Mouse (Mus musculus): ENCODE results near the gene Celf2. TPM values are rescaled to one million over a fixed set of nuclear protein-coding genes. Genes with fewer than 3 reads are reported as not detected.

Gene Celf2
- polyA plus RNA-seq, 1 experiment, result 127 TPM

DNA sequence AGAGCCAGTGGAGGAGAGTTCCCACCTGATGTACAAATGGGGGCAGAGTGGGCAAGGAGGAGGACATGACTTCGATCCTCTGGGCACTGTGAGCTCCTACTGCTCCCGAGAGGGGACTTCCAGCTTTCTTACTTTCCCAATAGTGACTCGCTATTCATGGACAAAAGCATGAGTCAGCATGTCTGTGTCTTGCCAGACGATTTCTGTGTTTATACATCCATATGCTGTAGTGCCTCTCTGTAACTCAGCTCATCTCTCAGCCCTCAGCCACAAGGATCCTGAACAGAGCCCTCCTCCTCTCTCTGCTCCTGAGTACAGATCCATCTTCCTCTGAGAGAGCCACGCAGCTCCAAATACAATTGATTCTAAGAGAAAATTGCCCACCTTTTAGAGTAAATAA lies 20.3 kb upstream of the Celf2 start:
- TF ChIP-seq POLR2A (IDR thresholded peaks at IDR 0.05; ENCODE audit: borderline replicate concordance, low read depth, low read length), result no peak
- no peak for TF ChIP-seq CTCF (IDR thresholded peaks at IDR 0.05; ENCODE audit: low read depth, low read length)
- no peak overlapping the region for H3K4me3 ChIP-seq (ENCODE audit: insufficient read depth, low read length)
- H3K4me1 ChIP-seq (ENCODE audit: control insufficient read depth, insufficient read depth, low read length), result no peaks in the 10 kb centered on the region
- no peak overlapping the region for H3K27ac ChIP-seq (ENCODE audit: insufficient read depth, low read depth, low read length)

DNA sequence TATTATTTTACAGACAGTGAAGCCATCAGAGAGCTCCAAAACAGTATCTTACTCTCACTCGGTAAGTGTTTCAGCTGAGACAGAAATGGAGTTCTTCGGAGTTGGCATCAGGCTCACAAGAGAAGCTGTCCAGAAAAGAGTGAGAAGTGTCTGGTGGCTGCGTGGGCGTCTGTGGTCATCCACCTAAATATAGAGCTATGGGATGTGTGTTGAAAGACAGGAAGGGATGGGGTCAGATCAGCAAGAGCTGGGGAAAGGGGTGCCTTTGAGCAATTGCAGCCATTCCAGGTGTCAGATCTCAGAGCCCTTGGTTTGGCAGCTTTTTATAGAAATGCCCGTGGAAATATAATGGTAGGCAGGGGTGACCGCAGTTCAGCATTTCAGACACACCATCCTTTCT lies 17.3 kb upstream of the Celf2 start:
- Histone ChIP-seq H3K4me3 (ENCODE audit: insufficient read depth, low read length) (no peak overlapping the region), H3K27ac (ENCODE audit: insufficient read depth, low read depth, low read length) (no peak overlapping the region), H3K4me1 (ENCODE audit: control insufficient read depth, insufficient read depth, low read length) (no peaks in the 10 kb centered on the region)
- no peak for TF ChIP-seq POLR2A (IDR thresholded peaks at IDR 0.05; ENCODE audit: borderline replicate concordance, low read depth, low read length)
- TF ChIP-seq CTCF (IDR thresholded peaks at IDR 0.05; ENCODE audit: low read depth, low read length), result no peak

DNA sequence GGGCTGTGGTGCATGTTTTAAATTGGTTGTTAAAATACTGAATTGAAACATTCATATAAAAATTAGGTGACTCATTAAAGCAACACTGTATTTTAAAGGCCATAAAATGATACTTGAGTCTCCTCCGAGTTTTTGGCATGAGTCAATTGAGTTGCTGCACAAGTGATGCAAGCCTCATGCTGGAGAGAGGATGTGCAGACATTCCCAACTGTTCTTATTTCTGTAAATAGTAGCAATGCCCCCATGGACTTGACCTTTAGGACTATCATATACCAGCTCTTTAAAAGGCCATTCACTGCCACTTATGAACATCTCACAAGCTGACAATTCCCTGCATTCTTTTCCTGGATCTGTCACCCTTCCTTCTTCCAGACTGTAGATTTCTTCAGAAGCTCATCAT lies 10.1 kb upstream of the Celf2 start:
- Histone ChIP-seq H3K27ac (ENCODE audit: insufficient read depth, low read depth, low read length) (no peak overlapping the region), H3K4me3 (ENCODE audit: insufficient read depth, low read length) (no peak overlapping the region), H3K4me1 (ENCODE audit: control insufficient read depth, insufficient read depth, low read length) (no peaks in the 10 kb centered on the region)
- TF ChIP-seq CTCF (IDR thresholded peaks at IDR 0.05; ENCODE audit: low read depth, low read length) (no peak), POLR2A (IDR thresholded peaks at IDR 0.05; ENCODE audit: borderline replicate concordance, low read depth, low read length) (no peak)

DNA sequence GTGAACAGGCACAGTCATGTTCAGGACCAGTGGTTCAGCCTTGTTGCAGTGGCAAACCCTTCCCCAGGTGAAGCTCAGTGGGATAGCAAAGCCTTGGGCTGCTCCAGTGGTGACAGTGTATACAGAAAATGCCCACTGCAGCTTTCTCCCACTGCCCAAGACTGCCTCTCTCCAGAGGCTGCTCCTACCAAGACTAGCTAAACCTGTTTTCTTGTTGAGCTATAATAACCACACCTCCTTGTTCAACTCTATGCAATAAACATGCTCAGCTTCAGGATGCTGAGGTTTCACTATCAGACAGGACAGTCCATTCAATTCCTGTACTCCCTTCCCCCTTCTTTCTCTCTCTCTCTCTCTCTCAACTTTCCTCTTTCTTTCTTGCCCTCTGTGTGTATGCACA lies 15.9 kb downstream of the Celf2 start:
- H3K4me1 ChIP-seq (ENCODE audit: control insufficient read depth, insufficient read depth, low read length), result no peaks in the 10 kb centered on the region
- H3K4me3 ChIP-seq (ENCODE audit: insufficient read depth, low read length), result no peak overlapping the region
- no peak overlapping the region for H3K27ac ChIP-seq (ENCODE audit: insufficient read depth, low read depth, low read length)
- TF ChIP-seq POLR2A (IDR thresholded peaks at IDR 0.05; ENCODE audit: borderline replicate concordance, low read depth, low read length) (no peak), CTCF (IDR thresholded peaks at IDR 0.05; ENCODE audit: low read depth, low read length) (no peak)

DNA sequence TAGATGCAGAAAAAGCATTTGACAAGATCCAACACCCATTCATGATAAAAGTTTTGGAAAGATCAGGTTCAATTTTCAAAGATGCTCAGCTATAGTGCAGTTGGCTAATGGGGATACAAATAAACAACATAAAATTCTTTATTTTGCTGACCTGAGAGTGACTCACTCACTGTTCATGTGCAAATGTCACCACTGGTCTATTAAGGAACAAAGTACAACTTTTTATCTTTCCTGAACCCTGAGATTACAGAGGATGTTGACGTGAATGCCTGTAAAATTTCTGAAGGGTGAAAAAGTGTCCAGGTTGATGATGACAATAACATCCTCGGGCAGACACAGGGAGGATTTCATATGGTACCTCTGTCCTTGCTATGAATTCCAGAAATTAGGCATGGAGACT lies 24.4 kb downstream of the Celf2 start:
- no peaks in the 10 kb centered on the region for H3K4me1 ChIP-seq (ENCODE audit: control insufficient read depth, insufficient read depth, low read length)
- H3K27ac ChIP-seq (ENCODE audit: insufficient read depth, low read depth, low read length), result no peak overlapping the region
- no peak overlapping the region for H3K4me3 ChIP-seq (ENCODE audit: insufficient read depth, low read length)
- TF ChIP-seq POLR2A (IDR thresholded peaks at IDR 0.05; ENCODE audit: borderline replicate concordance, low read depth, low read length) (no peak), CTCF (IDR thresholded peaks at IDR 0.05; ENCODE audit: low read depth, low read length) (no peak)

DNA sequence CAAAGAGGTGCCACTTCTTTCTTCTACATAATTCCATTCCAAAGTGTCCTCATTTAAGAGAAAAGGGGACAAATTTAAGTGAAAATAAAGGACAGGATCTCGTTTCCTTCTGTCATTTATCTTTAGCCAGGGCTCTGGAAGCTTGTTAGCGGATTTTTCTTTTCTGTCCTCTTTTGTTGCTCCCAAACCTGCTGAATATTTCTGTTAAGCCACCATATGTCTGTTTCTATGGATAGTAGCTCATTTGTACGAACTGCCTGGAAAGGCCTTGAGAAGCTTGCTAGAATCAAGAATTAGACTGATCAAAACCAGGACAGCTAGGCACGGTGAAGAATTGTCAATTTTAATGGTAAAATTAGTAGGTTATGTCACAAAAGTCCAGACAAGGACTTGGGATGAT lies 27.3 kb downstream of the Celf2 start:
- TF ChIP-seq CTCF (IDR thresholded peaks at IDR 0.05; ENCODE audit: low read depth, low read length) (no peak), POLR2A (IDR thresholded peaks at IDR 0.05; ENCODE audit: borderline replicate concordance, low read depth, low read length) (no peak)
- Histone ChIP-seq H3K4me1 (ENCODE audit: control insufficient read depth, insufficient read depth, low read length) (no peaks in the 10 kb centered on the region), H3K4me3 (ENCODE audit: insufficient read depth, low read length) (no peak overlapping the region), H3K27ac (ENCODE audit: insufficient read depth, low read depth, low read length) (no peak overlapping the region)

DNA sequence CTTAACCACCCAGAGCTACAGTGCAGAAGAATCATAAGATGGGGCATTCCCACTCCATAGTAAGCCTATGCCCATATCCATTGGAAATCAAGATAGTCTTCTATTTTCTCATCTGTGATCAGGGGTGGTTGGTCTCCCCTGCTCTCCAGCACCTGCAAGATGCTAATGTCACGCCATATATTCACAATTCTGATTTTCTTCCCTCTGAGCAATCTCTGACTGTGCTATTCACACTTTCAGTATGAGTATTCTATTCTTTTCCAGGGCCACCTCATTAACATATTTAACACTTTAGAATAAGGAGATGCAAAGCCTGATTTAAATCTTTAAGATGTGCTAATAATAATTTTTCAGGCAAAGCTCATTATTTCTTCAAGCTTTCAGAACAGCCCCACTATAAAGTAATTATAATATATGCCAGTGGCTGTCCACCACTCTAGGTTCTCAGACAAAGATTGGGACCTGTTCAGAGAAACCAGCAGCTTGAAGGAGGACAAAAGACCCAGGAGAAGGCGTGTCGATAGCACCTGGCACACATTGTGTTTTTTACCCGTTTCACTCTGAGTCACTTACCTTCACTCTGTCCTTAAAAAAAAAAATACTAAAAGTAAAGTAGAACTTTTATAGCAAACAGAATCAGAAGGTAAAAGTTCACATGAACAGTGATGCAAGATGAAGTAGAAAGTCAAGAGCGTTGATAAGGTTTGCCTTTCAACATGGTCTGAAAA lies 48.9 kb downstream of the Celf2 start:
- Histone ChIP-seq H3K4me1 (ENCODE audit: control insufficient read depth, insufficient read depth, low read length) (no peaks in the 10 kb centered on the region), H3K4me3 (ENCODE audit: insufficient read depth, low read length) (no peak overlapping the region), H3K27ac (ENCODE audit: insufficient read depth, low read depth, low read length) (no peak overlapping the region)
- TF ChIP-seq POLR2A (IDR thresholded peaks at IDR 0.05; ENCODE audit: borderline replicate concordance, low read depth, low read length) (no peak), CTCF (IDR thresholded peaks at IDR 0.05; ENCODE audit: low read depth, low read length) (no peak)

DNA sequence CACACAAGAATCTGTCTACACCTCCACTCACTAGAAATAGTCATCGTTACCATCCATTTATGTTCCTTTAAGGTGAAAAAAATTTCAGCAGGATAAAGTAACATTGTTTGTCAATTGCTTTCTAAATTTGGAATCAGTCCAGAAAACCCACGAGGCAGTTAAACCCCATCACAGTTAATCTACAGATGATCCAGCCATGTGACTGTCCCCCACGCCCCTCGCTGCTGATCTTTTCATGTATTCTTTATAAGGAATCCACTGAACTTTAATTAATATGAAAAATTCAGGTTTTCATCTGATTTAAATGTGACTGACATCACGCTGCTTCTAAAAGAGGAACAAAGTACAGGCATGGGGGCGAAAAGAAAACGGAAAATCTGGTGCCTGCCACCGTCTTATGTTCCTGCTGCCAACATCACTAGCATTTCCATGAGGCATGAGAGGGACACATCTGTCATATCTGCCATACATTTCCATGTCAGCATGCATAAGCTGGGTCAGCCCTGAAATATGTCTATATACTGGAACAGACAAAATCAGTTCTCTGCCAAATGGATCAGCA lies 70.6 kb downstream of the Celf2 start:
- TF ChIP-seq CTCF (IDR thresholded peaks at IDR 0.05; ENCODE audit: low read depth, low read length), result no peak
- no peak for TF ChIP-seq POLR2A (IDR thresholded peaks at IDR 0.05; ENCODE audit: borderline replicate concordance, low read depth, low read length)
- H3K4me3 ChIP-seq (ENCODE audit: insufficient read depth, low read length), result no peak overlapping the region
- H3K4me1 ChIP-seq (ENCODE audit: control insufficient read depth, insufficient read depth, low read length), result no peaks in the 10 kb centered on the region
- H3K27ac ChIP-seq (ENCODE audit: insufficient read depth, low read depth, low read length), result no peak overlapping the region

DNA sequence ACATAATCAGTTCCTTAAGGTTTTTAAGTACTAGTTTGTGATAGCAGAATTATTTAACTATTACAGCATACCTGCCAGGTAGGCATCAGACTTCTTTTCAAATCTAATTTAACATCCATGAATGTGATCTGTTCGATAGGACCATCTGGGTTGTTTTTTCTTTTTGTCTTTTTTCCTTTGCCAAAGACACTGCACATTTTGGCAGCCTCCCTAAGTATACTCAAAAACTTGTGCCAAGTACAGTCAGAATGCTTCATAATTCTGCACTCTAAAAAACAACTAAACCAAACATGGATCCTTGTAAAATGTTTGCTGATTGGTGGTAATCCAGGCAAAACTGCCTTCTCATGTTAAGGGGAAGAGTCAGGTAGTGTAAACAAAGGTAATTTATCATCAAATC lies 82.9 kb downstream of the Celf2 start:
- Histone ChIP-seq H3K4me3 (ENCODE audit: insufficient read depth, low read length) (no peak overlapping the region), H3K4me1 (ENCODE audit: control insufficient read depth, insufficient read depth, low read length) (no peaks in the 10 kb centered on the region), H3K27ac (ENCODE audit: insufficient read depth, low read depth, low read length) (no peak overlapping the region)
- TF ChIP-seq CTCF (IDR thresholded peaks at IDR 0.05; ENCODE audit: low read depth, low read length) (no peak), POLR2A (IDR thresholded peaks at IDR 0.05; ENCODE audit: borderline replicate concordance, low read depth, low read length) (no peak)

DNA sequence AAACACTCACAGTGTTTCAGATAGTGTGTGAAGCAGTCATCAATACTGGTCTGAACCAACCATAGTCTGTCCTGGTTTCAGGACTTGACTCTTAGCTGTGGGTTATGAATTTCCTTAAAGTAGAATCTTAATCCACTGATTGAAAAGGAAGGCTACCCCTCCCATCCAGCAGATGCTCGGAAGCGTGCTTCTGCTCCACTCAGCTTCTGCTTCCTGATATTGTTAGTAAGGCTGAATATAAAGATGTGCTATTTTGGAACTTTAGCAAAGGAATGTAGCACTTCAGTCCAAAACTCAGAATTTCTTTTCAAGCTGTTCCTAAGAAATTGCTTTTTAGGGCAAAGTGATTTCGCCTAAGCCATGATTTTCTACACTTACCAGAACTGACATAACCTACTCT lies 108.8 kb downstream of the Celf2 start:
- H3K4me3 ChIP-seq (ENCODE audit: insufficient read depth, low read length), result no peak overlapping the region
- TF ChIP-seq CTCF (IDR thresholded peaks at IDR 0.05; ENCODE audit: low read depth, low read length), result no peak
- no peak for TF ChIP-seq POLR2A (IDR thresholded peaks at IDR 0.05; ENCODE audit: borderline replicate concordance, low read depth, low read length)
- no peak overlapping the region for H3K27ac ChIP-seq (ENCODE audit: insufficient read depth, low read depth, low read length)
- H3K4me1 ChIP-seq (ENCODE audit: control insufficient read depth, insufficient read depth, low read length), result no peaks in the 10 kb centered on the region

Measured in bone marrow macrophage, adult 2 months (primary cell).